Mouse (Mus musculus): Measurements from ENCODE around the gene Twist2. TPM values are rescaled to one million over a fixed set of nuclear protein-coding genes. Genes with fewer than 3 reads are reported as not detected.

The Twist2 gene
- polyA plus RNA-seq, 1 experiment from 2014 or later, result 2.7 TPM

GRCm38 (mm10) chr1:91816571-91816970 lies 15.3 kb downstream of the Twist2 start:
- H3K4me2 ChIP-seq (ENCODE audit: low read length), result no peak overlapping the region
- no peak overlapping the region for H3K9ac ChIP-seq (ENCODE audit: low read length)
- H3K27ac ChIP-seq (replicated peaks in 1 of 2; ENCODE audit: control insufficient read depth in 1 of 2, insufficient read depth in 1 of 2, low read depth in 2 of 2, low read length in 2 of 2), result no peak overlapping the region
- no peaks in the 10 kb centered on the region for H3K27me3 ChIP-seq (ENCODE audit: control insufficient read depth, insufficient read depth, low read length)
- ATAC-seq (ENCODE audit: insufficient number of reproducible peaks, insufficient read depth, low FRiP score, low read depth), result no peak
- H3K36me3 ChIP-seq (ENCODE audit: control insufficient read depth, insufficient read depth, low read length), result no peaks in the 10 kb centered on the region
- H3K9me3 ChIP-seq (ENCODE audit: control insufficient read depth, low read length), result no peaks in the 10 kb centered on the region
- peaks cover 0 to 2% of the 10 kb centered on the region in 2 experiments; a peak in 1 of 4 replicates for H3K4me1 ChIP-seq (ENCODE audit: control insufficient read depth in 2 of 2, insufficient read depth in 2 of 2, low read length in 2 of 2)
- 37% methylated on average over 6 of the region's 6 CpGs for WGBS
- H3K4me3 ChIP-seq (ENCODE audit: control insufficient read depth in 1 of 2, insufficient read depth in 1 of 2, low read depth in 1 of 2, low read length in 2 of 2), result no peak overlapping the region

- Histone ChIP-seq H3K4me2 (ENCODE audit: low read length) (no peak overlapping the region), H3K4me1 (ENCODE audit: control insufficient read depth in 2 of 2, insufficient read depth in 2 of 2, low read length in 2 of 2) (peaks cover 9 to 10% of the 10 kb centered on the region in 2 experiments; a peak in 3 of 4 replicates), H3K4me3 (ENCODE audit: control insufficient read depth in 1 of 2, insufficient read depth in 1 of 2, low read depth in 1 of 2, low read length in 2 of 2) (no peak overlapping the region), H3K9ac (ENCODE audit: low read length) (no peak overlapping the region), H3K27ac (replicated peaks in 1 of 2; ENCODE audit: control insufficient read depth in 1 of 2, insufficient read depth in 1 of 2, low read depth in 2 of 2, low read length in 2 of 2) (no peak overlapping the region), H3K27me3 (ENCODE audit: control insufficient read depth, insufficient read depth, low read length) (no peaks in the 10 kb centered on the region), H3K36me3 (ENCODE audit: control insufficient read depth, insufficient read depth, low read length) (no peaks in the 10 kb centered on the region), H3K9me3 (ENCODE audit: control insufficient read depth, low read length) (no peaks in the 10 kb centered on the region)
- 58% methylated on average over 9 of the region's 9 CpGs for WGBS
- no peak for ATAC-seq (ENCODE audit: insufficient number of reproducible peaks, insufficient read depth, low FRiP score, low read depth)
These were observed 18.0 kb downstream of the Twist2 start for GRCm38 (mm10) chr1:91819237-91819636.

GRCm38 (mm10) chr1:91820531-91820930 lies 19.3 kb downstream of the Twist2 start:
- Histone ChIP-seq H3K4me2 (ENCODE audit: low read length) (no peak overlapping the region), H3K9ac (ENCODE audit: low read length) (no peak overlapping the region), H3K27me3 (ENCODE audit: control insufficient read depth, insufficient read depth, low read length) (no peaks in the 10 kb centered on the region), H3K4me1 (ENCODE audit: control insufficient read depth in 2 of 2, insufficient read depth in 2 of 2, low read length in 2 of 2) (peaks cover 12 to 20% of the 10 kb centered on the region in 2 experiments), H3K36me3 (ENCODE audit: control insufficient read depth, insufficient read depth, low read length) (no peaks in the 10 kb centered on the region), H3K9me3 (ENCODE audit: control insufficient read depth, low read length) (no peaks in the 10 kb centered on the region), H3K4me3 (ENCODE audit: control insufficient read depth in 1 of 2, insufficient read depth in 1 of 2, low read depth in 1 of 2, low read length in 2 of 2) (no peak overlapping the region), H3K27ac (replicated peaks in 1 of 2; ENCODE audit: control insufficient read depth in 1 of 2, insufficient read depth in 1 of 2, low read depth in 2 of 2, low read length in 2 of 2) (no peak overlapping the region)
- WGBS, result 82% methylated on average over 10 of the region's 10 CpGs
- ATAC-seq (ENCODE audit: insufficient number of reproducible peaks, insufficient read depth, low FRiP score, low read depth), result no peak

- 82% methylated on average over 4 of the region's 4 CpGs for WGBS
- Histone ChIP-seq H3K4me3 (ENCODE audit: control insufficient read depth in 1 of 2, insufficient read depth in 1 of 2, low read depth in 1 of 2, low read length in 2 of 2) (no peak overlapping the region), H3K4me2 (ENCODE audit: low read length) (no peak overlapping the region), H3K4me1 (ENCODE audit: control insufficient read depth in 2 of 2, insufficient read depth in 2 of 2, low read length in 2 of 2) (peaks cover 12 to 23% of the 10 kb centered on the region in 2 experiments), H3K27me3 (ENCODE audit: control insufficient read depth, insufficient read depth, low read length) (no peaks in the 10 kb centered on the region), H3K9ac (ENCODE audit: low read length) (no peak overlapping the region), H3K9me3 (ENCODE audit: control insufficient read depth, low read length) (no peaks in the 10 kb centered on the region), H3K36me3 (ENCODE audit: control insufficient read depth, insufficient read depth, low read length) (no peaks in the 10 kb centered on the region), H3K27ac (replicated peaks in 1 of 2; ENCODE audit: control insufficient read depth in 1 of 2, insufficient read depth in 1 of 2, low read depth in 2 of 2, low read length in 2 of 2) (no peak overlapping the region)
- ATAC-seq (ENCODE audit: insufficient number of reproducible peaks, insufficient read depth, low FRiP score, low read depth), result no peak
These were observed 21.1 kb downstream of the Twist2 start for GRCm38 (mm10) chr1:91822316-91822824.

GRCm38 (mm10) chr1:91823530-91823929 lies 22.3 kb downstream of the Twist2 start:
- peak; percentile 36; the same call in 1 of the 2 replicates for ATAC-seq (ENCODE audit: insufficient number of reproducible peaks, insufficient read depth, low FRiP score, low read depth)
- no peak overlapping the region for H3K4me3 ChIP-seq (ENCODE audit: control insufficient read depth in 1 of 2, insufficient read depth in 1 of 2, low read depth in 1 of 2, low read length in 2 of 2)
- H3K27me3 ChIP-seq (ENCODE audit: control insufficient read depth, insufficient read depth, low read length), result no peaks in the 10 kb centered on the region
- WGBS, result 26% methylated on average over 3 of the region's 3 CpGs
- H3K4me2 ChIP-seq (ENCODE audit: low read length), result no peak overlapping the region
- peaks cover 12 to 23% of the 10 kb centered on the region in 2 experiments for H3K4me1 ChIP-seq (ENCODE audit: control insufficient read depth in 2 of 2, insufficient read depth in 2 of 2, low read length in 2 of 2)
- no peaks in the 10 kb centered on the region for H3K36me3 ChIP-seq (ENCODE audit: control insufficient read depth, insufficient read depth, low read length)
- H3K9ac ChIP-seq (ENCODE audit: low read length), result no peak overlapping the region
- no peaks in the 10 kb centered on the region for H3K9me3 ChIP-seq (ENCODE audit: control insufficient read depth, low read length)
- H3K27ac ChIP-seq (replicated peaks in 1 of 2; ENCODE audit: control insufficient read depth in 1 of 2, insufficient read depth in 1 of 2, low read depth in 2 of 2, low read length in 2 of 2), result peak overlapping the region; percentile 12 to 19; a peak in 2 of 4 replicates

GRCm38 (mm10) chr1:91823951-91824350 lies 22.7 kb downstream of the Twist2 start:
- peak overlapping the region in 1 of 2 experiments; percentile 19; a peak in 2 of 4 replicates for H3K27ac ChIP-seq (replicated peaks in 1 of 2; ENCODE audit: control insufficient read depth in 1 of 2, insufficient read depth in 1 of 2, low read depth in 2 of 2, low read length in 2 of 2)
- no peak for ATAC-seq (ENCODE audit: insufficient number of reproducible peaks, insufficient read depth, low FRiP score, low read depth)
- 79% methylated on average over 7 of the region's 7 CpGs for WGBS
- H3K9ac ChIP-seq (ENCODE audit: low read length), result no peak overlapping the region
- H3K4me3 ChIP-seq (ENCODE audit: control insufficient read depth in 1 of 2, insufficient read depth in 1 of 2, low read depth in 1 of 2, low read length in 2 of 2), result no peak overlapping the region
- no peaks in the 10 kb centered on the region for H3K27me3 ChIP-seq (ENCODE audit: control insufficient read depth, insufficient read depth, low read length)
- no peaks in the 10 kb centered on the region for H3K36me3 ChIP-seq (ENCODE audit: control insufficient read depth, insufficient read depth, low read length)
- peaks cover 12 to 23% of the 10 kb centered on the region in 2 experiments for H3K4me1 ChIP-seq (ENCODE audit: control insufficient read depth in 2 of 2, insufficient read depth in 2 of 2, low read length in 2 of 2)
- no peaks in the 10 kb centered on the region for H3K9me3 ChIP-seq (ENCODE audit: control insufficient read depth, low read length)
- no peak overlapping the region for H3K4me2 ChIP-seq (ENCODE audit: low read length)

- Histone ChIP-seq H3K4me3 (ENCODE audit: control insufficient read depth in 1 of 2, insufficient read depth in 1 of 2, low read depth in 1 of 2, low read length in 2 of 2) (no peak overlapping the region), H3K4me2 (ENCODE audit: low read length) (no peak overlapping the region), H3K9me3 (ENCODE audit: control insufficient read depth, low read length) (no peaks in the 10 kb centered on the region), H3K36me3 (ENCODE audit: control insufficient read depth, insufficient read depth, low read length) (no peaks in the 10 kb centered on the region), H3K4me1 (ENCODE audit: control insufficient read depth in 2 of 2, insufficient read depth in 2 of 2, low read length in 2 of 2) (peaks cover 12 to 23% of the 10 kb centered on the region in 2 experiments), H3K27ac (replicated peaks in 1 of 2; ENCODE audit: control insufficient read depth in 1 of 2, insufficient read depth in 1 of 2, low read depth in 2 of 2, low read length in 2 of 2) (no peak overlapping the region), H3K27me3 (ENCODE audit: control insufficient read depth, insufficient read depth, low read length) (no peaks in the 10 kb centered on the region), H3K9ac (ENCODE audit: low read length) (no peak overlapping the region)
- 21% methylated on average over 4 of the region's 4 CpGs for WGBS
- no peak for ATAC-seq (ENCODE audit: insufficient number of reproducible peaks, insufficient read depth, low FRiP score, low read depth)
These were observed 24.0 kb downstream of the Twist2 start for GRCm38 (mm10) chr1:91825261-91825660.

GRCm38 (mm10) chr1:91831978-91832377 lies 30.7 kb downstream of the Twist2 start:
- no peak overlapping the region for H3K27ac ChIP-seq (replicated peaks in 1 of 2; ENCODE audit: control insufficient read depth in 1 of 2, insufficient read depth in 1 of 2, low read depth in 2 of 2, low read length in 2 of 2)
- no peak overlapping the region for H3K4me2 ChIP-seq (ENCODE audit: low read length)
- no peaks in the 10 kb centered on the region for H3K9me3 ChIP-seq (ENCODE audit: control insufficient read depth, low read length)
- peaks cover 3 to 8% of the 10 kb centered on the region in 2 experiments; a peak in 2 of 4 replicates for H3K4me1 ChIP-seq (ENCODE audit: control insufficient read depth in 2 of 2, insufficient read depth in 2 of 2, low read length in 2 of 2)
- no peak overlapping the region for H3K4me3 ChIP-seq (ENCODE audit: control insufficient read depth in 1 of 2, insufficient read depth in 1 of 2, low read depth in 1 of 2, low read length in 2 of 2)
- H3K27me3 ChIP-seq (ENCODE audit: control insufficient read depth, insufficient read depth, low read length), result no peaks in the 10 kb centered on the region
- H3K9ac ChIP-seq (ENCODE audit: low read length), result no peak overlapping the region
- WGBS, result 85% methylated on average over 7 of the region's 7 CpGs
- no peaks in the 10 kb centered on the region for H3K36me3 ChIP-seq (ENCODE audit: control insufficient read depth, insufficient read depth, low read length)
- ATAC-seq (ENCODE audit: insufficient number of reproducible peaks, insufficient read depth, low FRiP score, low read depth), result no peak
